Mouse (Mus musculus): ENCODE measurements around the gene Sipa1l3.

GRCm38 (mm10) chr7:29424690-29425089, 93.8 kb downstream of the Sipa1l3 start:
- TF ChIP-seq EP300 (IDR thresholded peaks at IDR 0.05; ENCODE audit: insufficient read depth, low read depth, low read length) (no peak), POLR2A (IDR thresholded peaks at IDR 0.05; ENCODE audit: insufficient read depth, low read depth, low read length) (no peak)

All from heart, adult 2 months (tissue).